Mouse (Mus musculus): ENCODE data around the gene Cks2.

DNA sequence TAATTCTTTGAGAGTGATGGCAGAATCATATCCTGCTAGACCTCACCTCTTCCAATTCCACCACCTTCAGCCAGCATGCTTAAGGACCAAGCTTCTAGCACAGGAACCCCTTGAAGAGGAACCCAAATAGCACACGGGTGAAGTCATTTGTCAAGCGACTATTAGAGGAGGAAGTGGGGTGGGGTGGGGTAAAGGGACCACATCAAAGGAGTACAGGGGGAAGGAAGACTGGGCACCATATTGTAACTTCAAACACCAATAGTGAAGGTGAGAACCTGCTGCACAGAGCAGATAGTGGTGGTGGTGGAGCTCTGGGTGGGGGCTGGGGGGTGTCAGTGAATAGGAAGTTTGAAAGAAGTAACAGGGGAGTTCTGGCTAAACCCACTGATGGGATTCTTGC lies 47.0 kb upstream of the Cks2 start:
- TF ChIP-seq POLR2A (IDR thresholded peaks at IDR 0.05; ENCODE audit: borderline replicate concordance, control insufficient read depth, low read depth, low read length): no peak
- no peak for TF ChIP-seq CTCF (IDR thresholded peaks at IDR 0.05; ENCODE audit: control insufficient read depth, insufficient read depth, low read length)

Data from bone marrow, adult 2 months (tissue).